Mouse (Mus musculus) thymus, adult 18-20 months (tissue): ENCODE measurements around the gene Hsdl1.
A peak's percentile ranks its signal among the peaks of the same experiment; 100 is the strongest.

Experiments used
- DNase-seq, 2 experiments: peaks; one replicate each; pipeline ENCODE4 v3.0.0; 2022; ENCODE audit warnings: mixed read lengths in 2 of 2

The Hsdl1 gene

DNA sequence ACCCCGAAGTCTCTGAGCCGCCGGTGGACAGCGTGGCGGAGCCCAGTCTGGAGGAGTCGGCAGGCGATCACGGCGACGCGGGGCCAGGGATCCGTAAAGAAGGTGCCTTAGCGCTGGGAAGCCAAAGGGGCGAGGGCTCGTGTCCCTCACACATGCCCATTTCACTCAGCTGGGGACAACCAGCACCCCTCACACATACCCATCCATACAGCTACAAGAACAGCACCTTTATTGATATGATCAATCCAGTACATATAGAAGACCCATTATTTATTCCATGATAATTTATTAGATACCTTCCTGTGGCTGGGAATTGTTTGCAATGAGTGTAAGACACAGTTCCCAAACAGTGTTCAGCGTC is 363 bp upstream of the Hsdl1 start:
- no peak for DNase-seq

DNA sequence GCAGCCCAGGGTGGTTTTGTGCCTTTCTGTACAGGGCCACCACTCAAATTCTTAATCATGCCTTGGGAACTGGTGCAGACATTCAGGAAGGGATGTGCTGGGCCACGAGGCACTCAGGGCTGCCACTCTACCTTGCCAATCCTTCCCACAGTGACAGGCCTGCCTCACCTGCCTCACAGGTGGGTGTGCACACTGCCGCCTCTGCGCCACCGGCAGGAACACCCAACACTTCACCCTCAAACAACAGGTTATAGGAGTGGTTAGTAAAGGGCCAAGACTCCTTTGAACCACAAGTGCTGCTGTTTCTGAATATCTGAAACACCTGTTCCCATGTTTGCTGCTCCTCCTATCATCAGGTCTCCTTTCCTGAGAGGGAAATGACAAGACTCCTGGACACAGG is 2.6 kb downstream of the Hsdl1 start:
- DNase-seq: no peak

DNA sequence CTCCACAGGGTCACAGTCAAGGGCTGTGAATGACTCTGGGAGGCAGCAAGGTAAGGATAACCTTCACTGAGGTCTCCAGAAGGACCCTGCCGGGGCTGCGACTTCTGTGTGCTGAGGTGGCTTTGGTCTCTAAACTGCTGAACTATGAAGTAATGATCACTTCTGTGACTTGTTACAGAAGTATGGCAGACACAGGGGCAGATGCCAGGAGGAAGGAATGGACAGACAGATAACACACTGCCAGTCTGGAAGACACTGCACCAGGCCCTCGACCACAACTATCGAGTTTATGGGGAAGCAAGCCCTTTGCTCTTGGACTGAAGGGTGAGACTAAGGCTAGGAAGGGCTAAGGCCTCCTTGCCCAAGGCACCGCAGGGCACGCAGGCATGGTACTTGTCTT is 3.8 kb downstream of the Hsdl1 start:
- DNase-seq: no peak

DNA sequence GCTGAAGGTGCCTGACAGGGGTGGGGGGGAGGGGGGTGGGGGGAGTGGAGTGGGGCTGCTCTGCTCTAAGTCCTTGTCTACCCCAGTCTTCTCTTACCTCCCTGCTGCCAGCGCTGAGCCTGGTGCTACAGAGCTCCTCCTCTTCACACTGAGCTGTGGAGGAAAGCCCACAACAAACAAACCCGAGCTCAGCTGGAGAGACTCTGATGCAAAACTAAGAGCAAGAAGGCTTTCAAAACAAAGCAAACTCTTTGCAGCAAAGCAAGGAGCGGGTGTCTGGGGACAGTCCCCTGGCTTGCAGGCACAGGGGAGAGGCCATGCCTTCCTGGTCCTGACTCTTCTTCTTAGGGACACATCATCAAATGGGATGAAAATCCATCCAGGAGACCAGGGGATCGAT is 5.1 kb downstream of the Hsdl1 start:
- peak; percentile 72 to 87 for DNase-seq

DNA sequence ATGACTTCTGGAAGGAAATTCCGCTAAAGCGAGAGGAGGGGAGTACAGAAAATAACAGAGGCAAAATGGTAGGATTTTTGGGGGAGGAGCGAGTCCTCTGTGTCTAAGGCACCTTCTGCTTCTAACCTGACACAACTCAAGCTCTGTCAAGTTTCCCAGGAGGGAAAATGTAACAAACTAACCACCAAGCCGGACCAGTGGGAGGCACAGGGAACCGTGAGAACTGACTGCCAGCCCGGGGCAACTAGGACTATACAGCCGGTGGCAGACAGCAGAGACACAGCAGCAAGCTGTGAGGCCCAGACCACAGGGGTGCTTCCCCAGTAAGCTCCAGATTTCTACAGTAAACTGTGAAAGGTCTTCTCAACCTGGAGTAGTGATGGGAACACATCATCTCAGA is 6.0 kb downstream of the Hsdl1 start:
- peak in 1 of 2 experiments; percentile 21 for DNase-seq

DNA sequence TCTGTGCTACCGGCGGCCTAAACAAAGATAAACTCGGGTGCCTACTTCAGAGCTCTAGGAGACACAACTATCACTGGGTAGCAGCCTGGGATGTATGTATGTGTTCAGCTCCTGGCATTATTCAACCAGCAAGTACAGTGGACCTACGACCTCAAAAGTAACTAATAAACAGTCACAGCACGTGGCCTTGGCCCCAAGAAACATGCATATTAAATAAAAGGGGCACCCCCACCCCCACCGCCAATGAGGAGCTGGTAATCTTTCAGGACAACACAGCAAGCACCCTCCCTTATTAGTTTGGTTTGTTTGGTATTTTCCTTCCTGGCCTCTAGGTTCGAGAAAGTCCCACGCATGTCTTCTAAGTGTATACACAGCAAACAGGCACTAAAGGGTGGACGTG is 6.7 kb downstream of the Hsdl1 start:
- DNase-seq: no peak

DNA sequence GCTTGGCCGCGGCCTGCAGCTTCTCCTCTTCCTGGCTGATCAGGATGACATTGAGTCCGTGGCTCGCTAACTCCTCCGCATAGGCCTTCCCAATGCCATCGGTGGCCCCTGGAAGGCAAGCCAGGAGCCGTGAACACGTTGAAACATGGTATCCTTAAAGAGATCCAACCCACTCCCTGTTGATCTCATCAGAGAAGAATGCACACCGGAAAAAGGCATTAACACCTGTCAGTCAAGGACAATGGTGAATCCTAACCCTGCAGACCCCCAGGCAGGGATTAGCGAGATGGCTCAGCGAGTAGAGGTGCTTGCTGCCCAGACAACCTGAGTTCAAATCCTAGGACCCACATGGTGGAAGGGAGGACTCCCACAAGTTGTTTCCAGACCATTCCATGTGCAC is 8.6 kb downstream of the Hsdl1 start:
- DNase-seq: no peak

DNA sequence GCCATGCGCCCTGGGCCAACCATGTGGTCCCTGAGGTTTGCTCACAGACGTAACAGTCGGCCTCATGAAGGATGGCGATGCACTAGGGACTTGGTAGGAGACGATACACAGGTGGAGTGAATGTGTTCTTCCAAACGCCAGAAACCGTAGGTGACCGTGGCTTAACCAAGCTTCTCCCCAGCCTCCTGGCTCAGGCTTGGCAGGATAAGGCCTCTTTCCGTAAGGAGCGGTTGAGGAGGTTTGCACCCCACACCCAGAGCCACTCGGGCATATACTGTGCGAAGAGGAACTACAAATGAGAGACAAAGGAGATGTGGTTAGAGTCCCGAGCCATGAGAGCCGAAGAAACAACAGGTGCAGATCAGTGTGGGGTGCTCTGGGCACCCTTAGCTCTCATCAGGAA is 11.1 kb downstream of the Hsdl1 start:
- peak in 1 of 2 experiments; percentile 57 for DNase-seq

DNA sequence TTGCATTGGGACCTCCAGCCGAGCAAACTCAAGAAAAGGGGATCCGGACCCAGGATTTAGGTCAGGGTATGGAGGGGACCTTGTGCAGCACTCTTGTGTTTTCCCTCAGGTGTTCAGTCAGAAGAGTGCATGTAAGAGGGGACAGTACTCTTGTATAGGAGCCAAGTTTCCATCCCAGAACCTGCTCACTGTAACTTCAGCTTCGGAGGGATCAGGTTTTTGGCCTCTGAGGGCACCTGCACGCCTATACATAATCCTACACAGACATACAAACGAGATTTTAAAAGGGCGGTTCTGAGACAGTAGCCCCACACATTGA is 15.6 kb downstream of the Hsdl1 start:
- peak in 1 of 2 experiments; percentile 32 for DNase-seq

DNA sequence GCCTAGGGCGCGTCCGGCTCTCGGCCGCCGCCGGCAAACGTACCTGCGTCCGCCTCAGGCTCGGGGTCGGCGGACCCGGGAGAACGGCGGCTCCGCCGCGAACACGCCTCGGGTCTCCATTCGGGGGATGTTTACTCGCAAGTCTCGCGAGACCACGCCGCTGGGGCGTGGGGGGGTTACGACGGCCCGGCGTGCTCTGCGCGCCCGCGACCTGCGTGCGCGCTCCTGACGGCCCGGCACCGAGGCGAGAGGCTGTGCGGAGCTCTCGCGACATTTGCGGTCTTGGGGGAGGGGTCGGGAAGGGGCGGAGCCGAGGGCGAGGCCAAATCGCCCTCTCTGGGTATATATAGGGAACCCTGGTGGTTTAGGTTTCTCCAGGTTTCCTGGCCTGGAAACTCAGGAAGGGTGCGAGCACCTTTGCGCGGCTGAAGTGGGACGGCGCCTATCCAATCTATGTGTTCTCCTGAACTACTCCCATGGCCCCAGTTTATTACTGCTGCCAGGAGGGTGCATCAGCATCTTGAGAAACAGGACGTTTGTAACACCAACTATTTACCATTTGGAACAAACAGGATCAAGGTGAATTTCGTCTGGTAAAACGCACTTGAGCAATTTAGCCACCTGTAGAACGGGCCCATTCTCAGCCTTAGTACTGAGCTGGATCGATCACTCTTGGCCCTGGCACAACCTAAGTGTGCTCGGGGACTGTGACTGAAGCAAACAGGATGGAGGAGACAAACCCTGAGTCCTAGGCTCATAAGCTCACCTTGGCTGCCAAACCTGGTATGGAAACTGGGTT is 16.2 kb downstream of the Hsdl1 start, which contains the start of gene Mbtps1:
Gene Mbtps1 (minus strand): TSS at position 133 of the 799 bp plus-strand sequence.
- peak; percentile 94 to 95 for DNase-seq

DNA sequence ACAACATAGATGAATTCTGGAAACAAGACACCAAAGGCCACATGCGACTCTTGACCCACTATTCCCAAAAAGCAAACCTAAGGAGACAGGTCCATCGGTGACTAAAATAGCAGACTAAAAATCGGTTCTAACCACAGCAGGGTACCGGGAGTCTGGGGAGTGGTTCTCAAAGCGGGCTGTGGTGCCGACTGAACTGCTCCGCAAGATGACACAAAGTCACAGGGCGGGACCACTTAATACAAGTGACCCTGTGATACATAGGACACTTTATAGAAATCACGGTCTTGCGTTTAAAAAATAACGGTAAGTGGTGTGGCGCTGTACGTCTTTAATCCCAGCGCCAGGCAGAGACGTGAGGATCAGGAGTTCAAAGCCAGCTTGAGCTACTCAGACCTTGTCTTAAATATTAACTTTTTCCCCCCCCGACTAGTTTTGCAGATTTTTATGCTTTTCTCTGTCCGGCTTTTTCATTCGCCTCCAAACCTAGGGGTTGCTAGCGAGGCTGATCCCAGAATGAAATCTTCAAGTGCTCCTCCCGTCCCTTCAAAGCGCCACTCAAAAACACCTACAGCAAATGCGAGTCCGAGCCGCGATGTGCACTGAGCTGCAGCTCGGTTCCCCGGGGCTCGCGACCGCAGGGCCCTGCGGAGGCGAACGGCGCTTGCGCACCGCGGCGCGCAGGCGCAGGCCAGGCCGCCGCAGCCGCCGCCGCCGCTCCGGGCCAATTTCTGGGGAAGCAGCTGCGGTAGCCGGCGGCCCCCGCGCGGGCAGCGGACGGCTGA is 17.0 kb downstream of the Hsdl1 start:
- DNase-seq: peak in 1 of 2 experiments; percentile 76

DNA sequence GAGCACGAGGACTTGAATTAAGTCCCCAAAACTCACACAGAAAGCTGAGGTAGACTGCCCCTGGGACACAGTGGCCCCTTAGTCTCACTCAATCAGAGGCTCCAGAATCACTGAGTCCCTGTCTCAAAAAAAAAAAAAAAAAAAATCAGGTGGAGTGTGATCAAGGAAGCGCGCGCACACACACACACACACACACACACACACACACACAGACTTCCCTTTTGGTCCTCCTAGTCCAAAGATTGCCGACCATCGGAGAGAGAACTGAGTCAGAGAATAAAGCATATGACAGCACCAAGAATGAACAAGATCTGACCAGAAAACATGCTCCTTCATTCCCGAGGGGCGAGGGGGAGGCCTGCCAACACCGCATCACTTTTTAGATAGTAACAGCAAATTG is 17.9 kb downstream of the Hsdl1 start:
- DNase-seq: no peak

DNA sequence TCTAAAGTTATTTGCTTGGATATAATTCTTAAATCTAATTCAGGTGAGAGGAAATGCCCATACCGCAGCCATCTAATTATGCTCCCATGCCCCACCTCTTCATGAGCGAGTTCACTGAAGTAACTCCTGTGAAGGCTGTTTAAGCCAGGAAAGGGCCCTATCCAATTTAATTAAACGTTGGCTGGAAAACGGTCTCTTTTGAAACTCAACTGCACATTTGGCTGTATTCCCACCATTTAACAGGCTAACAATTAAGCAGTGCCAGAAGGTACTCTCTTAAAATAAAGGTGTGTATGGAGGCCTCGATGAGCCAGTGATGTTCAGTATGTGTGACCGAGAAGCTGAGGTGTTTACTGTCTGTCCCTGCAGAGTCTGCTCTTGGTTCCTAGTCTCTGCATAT is 19.1 kb downstream of the Hsdl1 start:
- DNase-seq: no peak

DNA sequence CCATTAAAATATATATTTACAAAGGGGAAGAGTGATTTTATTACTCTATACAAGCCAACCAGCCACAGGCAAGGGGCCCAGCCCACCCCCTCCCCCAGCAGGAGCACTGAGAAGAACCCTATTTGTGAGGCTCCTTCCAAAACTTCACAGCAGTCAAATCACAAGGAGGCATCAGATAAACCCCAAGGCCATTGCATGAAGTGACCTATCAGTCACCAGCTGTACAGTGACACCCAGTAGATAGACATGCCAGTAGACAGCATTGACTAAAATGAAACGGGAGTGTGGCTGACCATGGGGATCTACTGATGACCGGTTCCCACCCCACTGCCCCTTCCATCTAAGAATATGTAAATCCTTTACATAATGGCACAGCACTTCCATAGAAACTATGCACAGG is 22.0 kb downstream of the Hsdl1 start:
- no peak for DNase-seq

DNA sequence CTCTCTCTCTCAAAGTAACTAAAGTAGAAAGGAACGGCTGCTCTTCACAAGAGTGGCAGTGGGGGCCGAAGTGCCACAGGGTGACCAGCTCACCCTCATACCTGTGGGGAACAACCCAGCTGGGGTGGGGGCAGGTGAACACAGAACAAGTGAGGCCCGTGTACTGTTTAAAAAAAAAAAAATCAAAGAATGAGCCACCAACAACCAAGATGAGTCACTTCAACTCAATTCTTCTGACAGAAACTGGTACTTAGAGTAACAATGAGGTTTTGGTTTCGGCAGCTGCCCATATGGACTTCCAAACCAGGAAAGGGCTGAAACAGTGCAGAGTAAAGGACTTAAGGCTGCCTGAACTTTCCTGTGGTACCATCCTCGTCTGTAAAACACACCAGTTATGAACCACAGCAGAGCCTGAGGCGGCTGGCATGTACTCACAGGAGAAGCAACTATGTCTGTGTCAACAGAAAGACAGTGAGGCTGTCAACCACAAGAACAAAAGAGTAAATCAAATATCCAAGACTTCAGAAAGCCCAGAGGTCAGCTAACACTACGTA is 26.3 kb downstream of the Hsdl1 start:
- no peak for DNase-seq

DNA sequence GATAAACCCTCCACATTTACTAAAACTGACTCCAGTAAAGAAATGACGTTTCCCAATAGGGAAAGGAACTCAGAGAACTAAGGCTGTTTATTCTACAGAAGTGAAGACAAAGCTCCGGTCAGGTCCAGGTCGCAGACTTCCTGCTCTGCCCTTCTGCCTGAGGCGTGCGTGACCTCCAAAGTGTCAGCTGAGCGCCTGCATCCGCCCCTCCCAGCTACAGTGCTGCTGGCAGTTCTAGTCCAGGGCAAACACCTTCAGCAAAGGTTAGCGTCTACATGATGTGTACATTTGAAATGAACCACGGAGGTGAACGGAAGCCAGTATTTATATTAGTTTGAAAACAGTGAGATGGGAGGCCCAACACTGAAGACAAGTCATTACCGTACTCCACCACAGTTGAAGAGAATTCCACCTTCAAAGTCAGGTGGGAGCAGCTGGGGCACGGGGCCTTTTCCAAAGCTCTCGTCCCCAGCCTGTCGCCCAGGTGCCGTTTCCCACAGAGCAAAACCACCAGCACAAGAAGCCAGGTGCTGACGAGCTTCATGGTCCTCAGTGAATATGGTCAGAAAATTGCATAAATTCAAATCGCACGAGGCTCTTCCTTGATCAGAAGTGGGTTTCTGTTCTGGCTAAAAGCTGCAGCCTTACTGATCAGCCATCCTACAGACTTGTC is 27.8 kb downstream of the Hsdl1 start:
- DNase-seq: no peak

DNA sequence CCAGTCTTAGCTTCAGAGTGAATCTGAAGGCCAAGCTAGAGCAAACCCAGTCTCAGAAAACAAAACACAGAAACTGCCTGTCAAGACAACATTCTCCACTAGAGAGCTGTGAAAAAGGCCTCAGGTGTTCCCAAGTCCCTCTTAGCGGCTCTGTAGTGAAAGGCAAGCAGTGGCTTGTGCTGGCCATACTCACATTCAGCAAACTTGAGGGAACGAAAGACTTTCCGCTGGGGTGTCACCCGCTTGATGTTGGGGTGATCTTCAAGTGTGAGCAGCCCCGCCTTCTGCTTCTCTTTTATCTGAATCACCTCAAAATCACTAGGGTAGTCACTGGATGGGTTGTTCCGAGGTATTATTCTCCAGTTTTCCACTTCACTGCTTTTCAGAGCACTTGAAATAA is 29.2 kb downstream of the Hsdl1 start:
- DNase-seq: no peak

DNA sequence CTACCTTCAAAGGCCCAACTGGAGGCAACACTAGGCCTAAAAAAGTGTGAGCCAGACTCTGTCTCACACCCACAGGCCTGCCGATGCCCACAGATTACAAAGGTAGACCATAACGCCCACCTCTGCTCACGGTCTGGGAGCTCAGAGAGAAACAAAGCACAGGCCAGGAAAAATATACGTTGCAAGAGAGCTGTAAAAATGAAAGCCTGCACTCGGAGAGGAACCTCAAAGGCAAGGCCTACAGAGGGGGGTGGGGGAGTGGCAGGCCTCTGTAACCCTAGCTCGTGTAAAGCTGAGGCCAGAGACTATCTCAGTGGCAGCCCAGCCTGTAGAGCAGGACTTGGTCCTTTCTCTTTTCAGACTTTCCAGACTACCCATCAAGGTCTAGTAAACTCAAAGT is 29.8 kb downstream of the Hsdl1 start:
- DNase-seq: no peak

DNA sequence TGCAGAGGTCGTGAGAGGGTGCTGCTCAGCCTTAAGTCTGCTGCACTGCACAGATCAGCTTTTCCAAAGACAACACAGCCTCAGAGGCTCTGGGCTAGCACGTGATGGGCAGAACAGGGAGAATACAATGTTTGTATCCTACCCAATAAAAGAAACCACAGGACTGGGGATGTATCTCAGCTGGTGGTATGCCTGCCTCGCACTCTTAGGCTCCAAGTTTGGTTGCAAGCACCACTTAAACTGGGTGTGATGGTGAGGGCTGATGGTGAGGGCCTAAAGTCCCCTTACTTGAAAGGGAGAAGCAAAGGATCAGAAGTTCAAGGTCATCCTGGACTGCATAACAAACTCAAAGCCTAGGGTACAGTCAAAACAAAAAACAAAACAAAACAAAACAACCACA is 30.4 kb downstream of the Hsdl1 start:
- DNase-seq: no peak

DNA sequence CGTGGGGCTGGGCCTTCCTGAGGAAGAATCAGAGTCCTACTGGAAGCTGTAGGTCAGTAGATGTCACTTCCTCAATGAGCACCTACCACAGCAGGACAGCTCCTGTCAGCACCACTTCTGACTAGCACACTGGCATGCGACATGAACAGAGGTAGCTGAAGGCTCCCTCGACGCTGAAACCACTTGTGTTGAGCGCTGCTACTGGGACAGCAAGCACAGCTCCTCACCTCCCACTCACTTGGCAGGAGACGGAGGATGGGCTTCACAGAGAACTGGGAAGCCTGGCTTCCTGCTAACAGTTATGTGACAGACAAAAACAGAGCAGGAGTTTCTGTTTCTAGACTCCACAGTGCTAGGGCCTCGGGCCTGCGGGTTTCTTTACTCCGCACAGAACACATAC is 43.0 kb downstream of the Hsdl1 start:
- no peak for DNase-seq

DNA sequence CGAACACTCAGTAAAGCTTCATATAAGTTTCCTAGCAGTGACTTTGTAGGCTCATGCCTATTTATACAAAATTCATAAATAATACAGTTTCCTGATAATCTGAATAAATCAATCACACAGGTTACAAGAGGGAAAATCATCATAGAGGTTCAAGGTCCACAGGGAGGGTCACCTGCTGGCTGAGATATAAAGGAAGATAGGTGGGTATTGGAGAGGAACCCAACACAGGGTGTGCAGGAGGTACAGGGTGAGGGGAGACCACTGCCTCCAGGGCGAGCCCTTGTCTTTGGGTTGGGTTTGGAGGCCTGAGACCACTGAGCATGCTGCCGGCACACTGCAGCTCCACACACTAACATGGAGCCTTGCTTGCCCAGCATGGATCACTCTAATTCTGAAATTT is 43.6 kb downstream of the Hsdl1 start:
- DNase-seq: no peak

DNA sequence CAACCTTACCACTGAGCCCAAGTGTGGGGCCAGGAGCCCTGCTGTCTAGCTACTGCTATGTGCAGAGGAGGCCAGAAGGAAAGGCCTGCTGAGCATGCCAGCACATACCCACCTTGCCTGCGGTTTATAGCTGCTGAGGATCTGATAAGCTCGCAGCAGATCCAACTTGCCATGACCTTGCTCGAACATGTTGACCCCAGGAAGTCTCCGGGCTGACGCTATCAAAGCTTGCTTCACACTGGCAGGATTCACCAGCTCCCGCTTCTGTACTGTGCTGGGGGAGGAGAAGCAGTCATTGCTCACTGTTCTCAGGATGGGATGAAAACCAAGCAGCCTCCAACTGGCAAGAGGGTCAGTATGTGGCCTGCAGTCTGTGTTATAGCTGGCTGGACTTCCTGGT is 44.0 kb downstream of the Hsdl1 start:
- DNase-seq: no peak

DNA sequence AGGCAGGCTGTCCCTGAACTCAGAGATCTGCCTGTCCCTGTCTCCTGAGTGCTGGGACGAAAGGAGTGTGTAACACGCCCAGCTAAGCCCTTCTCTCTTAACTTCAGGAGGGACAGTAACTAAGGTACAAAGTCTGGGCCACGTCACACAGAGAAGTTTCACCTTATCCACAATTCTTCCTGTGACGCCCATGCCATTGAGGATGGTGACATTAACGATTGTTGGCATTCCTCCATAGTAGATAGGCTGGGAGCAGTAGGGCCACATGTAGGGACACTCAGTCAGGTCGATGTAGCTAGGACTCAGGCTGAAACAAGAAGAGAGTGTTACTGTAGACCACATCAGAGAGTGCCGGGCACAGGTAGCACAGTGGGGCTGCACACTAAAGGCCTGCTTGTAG is 46.2 kb downstream of the Hsdl1 start:
- no peak for DNase-seq

DNA sequence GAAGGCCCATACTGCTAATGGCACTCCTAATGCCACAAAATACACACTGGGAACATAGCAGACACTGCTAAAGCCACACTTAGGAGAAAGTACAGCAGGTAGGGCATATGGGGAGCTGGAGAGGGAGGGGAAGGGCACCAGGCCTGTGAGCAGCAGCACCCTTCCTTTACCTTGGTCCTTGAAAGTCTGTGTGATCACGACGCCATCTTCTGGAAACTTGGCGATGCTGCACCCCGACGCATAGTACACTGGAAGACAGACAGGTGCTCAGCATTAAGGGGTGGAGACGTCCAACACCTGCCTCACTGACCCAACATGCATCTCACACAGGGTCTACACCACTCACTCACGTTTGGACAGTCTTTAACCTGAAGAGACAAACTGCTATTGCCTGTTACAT is 54.9 kb downstream of the Hsdl1 start:
- no peak for DNase-seq
